Mouse (Mus musculus): ENCODE measurements around the gene Ccp110.

Gene Ccp110

GRCm38 (mm10) chr7:118728846-118729587 lies 16.7 kb downstream of the Ccp110 start:
- DNase-seq = no peak

GRCm38 (mm10) chr7:118731781-118732180 lies 19.4 kb downstream of the Ccp110 start:
- DNase-seq = no peak

GRCm38 (mm10) chr7:118733225-118733624 lies 20.9 kb downstream of the Ccp110 start:
- DNase-seq = no peak

GRCm38 (mm10) chr7:118738730-118739129 lies 26.4 kb downstream of the Ccp110 start:
- no peak for DNase-seq

GRCm38 (mm10) chr7:118739975-118740531 lies 27.7 kb downstream of the Ccp110 start, which contains the start of gene Vps35l:
Gene Vps35l, plus strand, starts transcription at chr7:118740226.
- peak; percentile 80 for DNase-seq

- DNase-seq = peak; percentile 93
Observed at GRCm38 (mm10) chr7:118740532-118741338, 28.4 kb downstream of the Ccp110 start.

GRCm38 (mm10) chr7:118742278-118742677 lies 29.9 kb downstream of the Ccp110 start:
- DNase-seq = no peak

GRCm38 (mm10) chr7:118744766-118745165 lies 32.4 kb downstream of the Ccp110 start:
- DNase-seq = no peak

GRCm38 (mm10) chr7:118747891-118748672 lies 35.7 kb downstream of the Ccp110 start:
- DNase-seq = no peak

- no peak for DNase-seq
Observed at GRCm38 (mm10) chr7:118749706-118750105, 37.4 kb downstream of the Ccp110 start.

- no peak for DNase-seq
Observed at GRCm38 (mm10) chr7:118751625-118752024, 39.3 kb downstream of the Ccp110 start.

GRCm38 (mm10) chr7:118755756-118756155 lies 43.4 kb downstream of the Ccp110 start:
- DNase-seq = no peak

GRCm38 (mm10) chr7:118756490-118757265 lies 44.3 kb downstream of the Ccp110 start:
- DNase-seq = no peak

GRCm38 (mm10) chr7:118758369-118758768 lies 46.0 kb downstream of the Ccp110 start:
- no peak for DNase-seq

- DNase-seq = no peak
Observed at GRCm38 (mm10) chr7:118759372-118759771, 47.0 kb downstream of the Ccp110 start.

GRCm38 (mm10) chr7:118763939-118764338 lies 51.6 kb downstream of the Ccp110 start:
- no peak for DNase-seq

GRCm38 (mm10) chr7:118764725-118765124 lies 52.4 kb downstream of the Ccp110 start:
- no peak for DNase-seq

GRCm38 (mm10) chr7:118765604-118766003 lies 53.3 kb downstream of the Ccp110 start:
- DNase-seq = no peak

- peak; percentile 88 for DNase-seq
Observed at GRCm38 (mm10) chr7:118766119-118766833, 53.9 kb downstream of the Ccp110 start.

- DNase-seq = no peak
Observed at GRCm38 (mm10) chr7:118766834-118767224, 54.5 kb downstream of the Ccp110 start.

GRCm38 (mm10) chr7:118769208-118769607 lies 56.9 kb downstream of the Ccp110 start:
- no peak for DNase-seq

All from cerebellum, adult 11 months (tissue).